Mouse (Mus musculus) B cell, adult 62 days (primary cell): Measurements from ENCODE around the gene Gm11634. TPM values are rescaled to one million over a fixed set of nuclear protein-coding genes. Genes with fewer than 3 reads are reported as not detected.

Experiments
- total RNA-seq: library from RNA; stranded (reverse); gene quantifications from 4 replicates; pipeline ENCODE4 v1.2.4, GENCODE M21; 2023

Gm11634 gene
- not detected in 4 replicates for total RNA-seq

GRCm38 (mm10) chr11:101599156-101599555 lies at the start of gene Gm11634:
TSS of gene Gm11634 (minus strand) at chr11:101599256.

DNA sequence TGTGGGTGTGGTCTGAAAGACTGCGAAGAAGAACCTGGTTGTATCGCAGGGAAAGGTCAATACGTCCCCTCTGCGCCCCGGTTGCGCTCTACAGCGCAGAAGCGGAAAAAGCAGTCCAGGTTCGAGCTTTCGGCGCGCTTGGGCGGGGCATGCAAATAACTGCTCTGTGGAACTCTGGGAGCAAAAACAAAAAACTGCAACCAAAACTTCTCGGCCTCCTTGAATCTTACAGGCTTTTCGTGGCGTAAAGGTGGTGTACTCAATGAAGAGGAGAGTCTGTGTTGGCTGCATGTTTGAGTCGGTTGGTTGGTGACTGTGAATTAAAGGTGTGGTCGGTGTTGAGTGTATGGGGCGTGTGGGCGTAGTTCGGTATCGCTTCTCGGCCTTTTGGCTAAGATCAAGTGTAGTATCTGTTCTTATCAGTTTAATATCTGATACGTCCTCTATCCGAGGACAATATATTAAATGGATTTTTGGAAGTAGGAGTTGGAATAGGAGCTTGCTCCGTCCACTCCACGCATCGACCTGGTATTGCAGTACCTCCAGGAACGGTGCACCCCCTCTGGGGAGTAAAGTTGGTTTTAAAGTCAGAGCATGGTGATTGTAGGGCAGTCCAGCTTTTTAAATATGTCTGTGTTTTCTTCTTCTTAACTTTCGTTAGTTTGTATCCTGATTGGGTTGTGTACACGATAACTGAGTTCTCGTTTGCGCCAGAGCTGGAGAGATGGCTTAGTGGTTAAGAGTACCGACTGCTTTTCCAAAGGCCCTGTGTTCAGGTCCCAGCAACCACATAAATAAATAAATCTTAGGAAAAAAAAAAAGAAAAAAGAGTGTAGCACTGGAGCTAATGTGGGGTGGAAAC lies 28.2 kb upstream of the Gm11634 start, which contains the start of gene Rdm1:
Gene Rdm1 (plus strand): TSS at position 201 of the 862 bp plus-strand sequence.

GRCm38 (mm10) chr11:101582054-101583035 lies 16.7 kb downstream of the Gm11634 start, which contains the start of gene Tmem106a:
TSS of gene Tmem106a (plus strand) at chr11:101582242.

DNA sequence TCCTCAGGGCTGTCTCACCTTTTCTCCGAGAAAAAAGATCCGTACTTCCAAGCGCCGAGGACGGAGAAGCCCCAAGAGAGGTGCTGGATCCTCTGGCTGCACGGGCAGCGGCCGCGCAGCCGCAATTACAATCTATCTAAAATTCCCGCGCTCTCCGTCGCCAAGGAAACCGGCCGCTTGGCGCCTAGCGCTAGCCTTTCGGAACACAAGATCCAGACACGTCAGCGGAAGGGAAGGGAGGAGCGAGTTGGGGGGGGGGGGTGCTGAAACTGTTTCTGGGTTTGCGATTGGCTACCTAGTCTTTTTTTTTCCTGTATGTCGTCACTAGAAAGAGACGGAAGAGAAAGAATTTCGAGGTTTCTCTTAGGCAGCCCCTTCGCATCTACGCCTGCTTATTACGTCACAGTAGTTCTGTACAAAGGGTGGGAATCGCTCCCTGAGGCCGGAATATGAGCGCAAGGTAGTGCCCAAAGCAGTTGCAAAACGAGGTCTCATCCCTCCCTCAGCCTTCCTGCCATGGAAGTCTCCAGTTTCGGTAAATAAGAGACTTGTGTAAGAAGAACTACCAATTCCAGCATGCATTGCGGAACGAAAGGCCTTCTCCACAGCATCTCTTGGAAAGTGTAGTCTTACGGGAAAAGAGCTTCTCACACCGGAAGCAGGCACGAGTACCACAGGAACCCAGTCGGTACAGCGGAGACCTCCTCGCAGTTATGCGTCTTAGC lies 47.1 kb downstream of the Gm11634 start, which contains the start of the genes Brca1 and Nbr1:
Gene Brca1 (minus strand): TSS at position 205 of the 725 bp plus-strand sequence.
Gene Nbr1 (plus strand): TSS at position 399 of the 725 bp plus-strand sequence.

Other genes starting within 250 kb of the Gm11634 start
- gene G6pc, start 231.7 kb downstream of the Gm11634 start, total RNA-seq = not detected in 4 replicates
- gene Aarsd1, start 181.6 kb downstream of the Gm11634 start, total RNA-seq = 21.0 to 29.1 TPM (median 23.2 TPM) in 4 replicates
- 0.63 to 1.1 TPM (median 0.92 TPM) in 4 replicates for gene Gm27029, start 174.5 kb downstream of the Gm11634 start, total RNA-seq
- 19.6 to 22.2 TPM (median 21.1 TPM) in 4 replicates for gene Rundc1, start 174.2 kb downstream of the Gm11634 start, total RNA-seq
- gene Ptges3l, start 173.9 kb downstream of the Gm11634 start, total RNA-seq = 1.7 to 3.6 TPM (median 1.8 TPM) in 4 replicates
- gene Rpl27, start 157.0 kb downstream of the Gm11634 start, total RNA-seq = 121 to 138 TPM (median 128 TPM) in 4 replicates
- 63.3 to 70.8 TPM (median 65.7 TPM) in 4 replicates for gene Ifi35, start 150.8 kb downstream of the Gm11634 start, total RNA-seq
- gene Rnd2, start 134.3 kb downstream of the Gm11634 start, total RNA-seq = 0.53 to 0.75 TPM (median 0.63 TPM) in 4 replicates
- 15.8 to 19.6 TPM (median 17.8 TPM) in 4 replicates for gene Vat1, start 133.0 kb downstream of the Gm11634 start, total RNA-seq
- 7.2 to 8.9 TPM (median 8.0 TPM) in 4 replicates for gene Brca1, start 47.3 kb downstream of the Gm11634 start, total RNA-seq
- 130 to 160 TPM (median 142 TPM) in 4 replicates for gene Nbr1, start 47.1 kb downstream of the Gm11634 start, total RNA-seq
- 5.5 to 7.0 TPM (median 6.3 TPM) in 4 replicates for gene Tmem106a, start 17.0 kb downstream of the Gm11634 start, total RNA-seq
- gene Rdm1, start 27.9 kb upstream of the Gm11634 start, total RNA-seq = 39.2 to 47.8 TPM (median 45.5 TPM) in 4 replicates
- gene Arl4d, start 66.3 kb upstream of the Gm11634 start, total RNA-seq = 1.1 to 2.3 TPM (median 2.1 TPM) in 4 replicates
- gene Dhx8, start 133.7 kb upstream of the Gm11634 start, total RNA-seq = 75.8 to 84.7 TPM (median 83.5 TPM) in 4 replicates
- not detected in 4 replicates for gene Etv4, start 186.1 kb upstream of the Gm11634 start, total RNA-seq